Mouse (Mus musculus): ENCODE measurements around the gene Zfp629.

Zfp629 gene

GRCm38 (mm10) chr7:127573503-127574008 is 42.0 kb downstream of the Zfp629 start:
- in situ Hi-C loops (cut with MboI, MseI), result no loop called here

- in situ Hi-C loops (cut with MboI, MseI), result no loop called here
These were observed 42.6 kb downstream of the Zfp629 start, which contains the start of gene Phkg2 for GRCm38 (mm10) chr7:127572895-127573471. Phkg2 (plus strand) TSS chr7:127573340.

GRCm38 (mm10) chr7:127564381-127565150 is 51.0 kb downstream of the Zfp629 start:
- in situ Hi-C loops (cut with MboI, MseI), result no loop called here

GRCm38 (mm10) chr7:127561340-127561858 is 54.2 kb downstream of the Zfp629 start, which contains the start of gene Tmem265:
Tmem265 (plus strand) TSS chr7:127561390.
- in situ Hi-C loops (cut with MboI, MseI), result no loop called here

DNA sequence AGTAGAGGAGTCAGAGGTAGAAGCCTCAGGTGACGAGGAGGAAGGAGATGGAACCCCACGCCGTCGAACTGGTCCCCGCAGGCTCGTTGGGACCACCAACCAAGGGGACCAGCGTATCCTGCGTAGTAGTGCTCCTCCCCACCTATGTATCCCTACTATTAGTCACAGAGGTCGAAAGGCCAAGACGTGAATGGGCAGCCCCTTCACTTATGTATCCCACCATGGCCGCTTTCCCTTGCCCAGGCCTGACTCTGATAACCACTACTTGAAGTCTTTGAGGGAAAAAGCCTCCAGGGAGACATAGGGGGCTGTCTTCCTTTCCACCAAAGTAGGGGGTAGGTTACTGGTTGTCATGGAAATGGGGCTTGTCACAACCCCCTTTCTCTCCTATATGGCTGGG is 55.0 kb downstream of the Zfp629 start:
- in situ Hi-C loops (cut with MboI, MseI), result no loop called here
